Mouse (Mus musculus): ENCODE measurements around the gene Sox13. TPM values are rescaled to one million over a fixed set of nuclear protein-coding genes. Genes with fewer than 3 reads are reported as not detected.

Gene Sox13
- polyA plus RNA-seq (2014; fragmentation: Nextera tagmentation; extraction: Ambion mirVana) = 12.5 and 15.9 TPM in 2 replicates

DNA sequence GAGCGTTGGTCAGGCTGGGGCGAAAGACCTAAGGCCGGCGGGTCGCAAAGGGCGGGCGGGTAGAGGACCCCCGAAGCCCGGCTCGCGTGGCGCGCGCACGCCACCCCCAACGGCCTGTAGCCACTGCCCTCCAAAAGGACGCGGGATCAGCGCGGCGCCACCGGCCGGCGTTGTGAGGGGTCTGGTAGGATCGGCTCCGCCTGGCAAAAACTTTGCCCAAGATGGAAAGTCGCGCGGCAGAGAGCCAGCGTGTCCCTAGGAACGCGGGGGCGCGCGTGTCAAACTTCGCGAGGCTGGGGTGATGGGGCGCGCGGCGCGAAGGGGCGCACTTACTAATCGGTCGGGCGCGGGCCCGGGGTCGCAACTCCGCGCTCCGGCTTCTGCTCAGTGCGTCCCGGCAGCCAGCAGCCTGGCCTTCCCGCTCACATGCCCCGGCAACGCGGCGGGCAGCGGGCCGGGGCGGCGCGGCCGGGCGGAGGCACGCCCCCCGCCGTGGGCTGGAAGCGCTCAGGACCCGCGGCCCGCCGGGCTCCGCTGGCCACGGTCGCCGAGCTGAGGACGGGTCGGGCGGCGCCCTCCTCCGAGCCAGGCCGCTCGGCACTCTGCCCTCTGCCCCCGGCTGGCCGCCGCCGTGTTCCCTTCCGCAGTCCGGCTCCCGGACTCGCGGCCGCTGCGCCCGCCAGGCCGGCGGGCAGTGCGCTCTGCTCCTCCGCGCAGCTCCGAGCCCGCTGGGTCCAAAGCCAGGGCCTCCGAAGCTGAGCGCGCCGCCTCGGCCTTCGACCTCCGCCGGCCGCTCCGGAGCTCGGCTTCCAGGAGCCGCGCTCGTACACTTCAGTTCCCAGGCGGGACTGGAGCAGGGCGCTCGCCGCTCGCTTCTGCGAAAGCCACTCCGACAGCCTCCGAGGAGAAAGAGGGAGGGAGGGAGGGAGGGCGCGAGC is at the start of gene Sox13:
Gene Sox13 (minus strand): TSS at position 835 of the 938 bp plus-strand sequence.
- Histone ChIP-seq H3K27ac (ENCODE audit: low read depth, low read length) (peak within 1 kb of the TSS; percentile 97), H3K27me3 (ENCODE audit: control insufficient read depth, insufficient read depth, low read length) (no peaks in the 10 kb centered on the region), H3K9me3 (ENCODE audit: control insufficient read depth, low read length) (no peaks in the 10 kb centered on the region), H3K36me3 (ENCODE audit: control insufficient read depth, insufficient read depth, low read length) (no peaks in the 10 kb centered on the region), H3K9ac (ENCODE audit: low read depth, low read length) (peak within 1 kb of the TSS; percentile 95), H3K4me2 (replicated peaks; ENCODE audit: low read depth, low read length) (peak within 1 kb of the TSS; percentile 77), H3K4me1 (replicated peaks; ENCODE audit: control insufficient read depth, insufficient read depth, low read length) (peaks cover 15% of the 10 kb centered on the region), H3K4me3 (ENCODE audit: low read depth, low read length) (peak within 1 kb of the TSS; percentile 91)
- under 1% methylated on average over 87 of the region's 128 CpGs for WGBS
- peak; percentile 77 for ATAC-seq (ENCODE audit: low FRiP score)
- peak; percentile 82 for DNase-seq (ENCODE audit: low spot score)

DNA sequence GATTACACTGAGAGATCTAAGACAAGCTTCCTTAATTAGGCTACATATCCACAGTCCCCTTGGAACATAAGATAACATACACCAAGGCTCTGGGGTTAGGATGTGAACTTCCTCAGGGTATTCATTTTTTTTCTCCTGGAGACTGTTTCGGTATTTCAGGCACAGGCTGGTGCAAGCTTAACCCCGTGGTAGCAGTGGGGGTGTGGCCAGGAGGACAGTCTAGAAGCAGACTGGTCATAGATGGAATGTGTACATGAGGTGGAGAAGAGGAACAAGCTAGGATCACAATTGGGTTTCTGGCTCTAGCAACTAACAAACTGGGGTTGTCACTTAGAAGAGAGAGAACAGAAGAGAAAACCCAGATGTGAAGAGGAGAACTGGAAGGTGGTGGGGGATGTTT is 47.4 kb upstream of the Sox13 start:
- H3K27me3 ChIP-seq (ENCODE audit: control insufficient read depth, insufficient read depth, low read length) = no peaks in the 10 kb centered on the region
- DNase-seq (ENCODE audit: low spot score) (no peak), ATAC-seq (ENCODE audit: low FRiP score) (no peak)
- no peak overlapping the region for H3K27ac ChIP-seq (ENCODE audit: low read depth, low read length)
- 41% methylated on average over 2 of the region's 2 CpGs for WGBS
- no peak overlapping the region for H3K9ac ChIP-seq (ENCODE audit: low read depth, low read length)
- H3K4me2 ChIP-seq (replicated peaks; ENCODE audit: low read depth, low read length) = no peak overlapping the region
- no peak overlapping the region for H3K4me3 ChIP-seq (ENCODE audit: low read depth, low read length)
- no peaks in the 10 kb centered on the region for H3K36me3 ChIP-seq (ENCODE audit: control insufficient read depth, insufficient read depth, low read length)
- H3K9me3 ChIP-seq (ENCODE audit: control insufficient read depth, low read length) = no peaks in the 10 kb centered on the region
- no peaks in the 10 kb centered on the region for H3K4me1 ChIP-seq (replicated peaks; ENCODE audit: control insufficient read depth, insufficient read depth, low read length)

DNA sequence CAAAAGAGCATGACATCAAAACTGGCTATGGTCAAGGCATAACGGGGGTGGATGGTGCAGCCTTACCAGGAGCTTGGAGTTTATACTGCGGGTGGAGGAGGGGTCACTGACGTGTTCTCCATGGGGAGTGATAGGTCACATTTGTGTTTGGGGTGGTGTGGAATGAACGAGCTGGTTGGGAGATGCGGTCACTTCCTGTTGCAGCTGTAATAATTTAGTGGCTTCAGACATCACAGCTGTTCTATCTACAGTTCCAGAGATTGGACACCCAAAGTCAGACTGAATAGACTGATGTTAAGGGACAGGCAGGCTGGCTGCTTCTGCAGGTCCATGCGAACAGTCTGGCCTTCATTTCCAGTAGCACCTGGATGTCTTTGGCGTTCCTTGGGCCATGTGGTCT is 46.9 kb upstream of the Sox13 start:
- ATAC-seq (ENCODE audit: low FRiP score) = no peak
- H3K4me3 ChIP-seq (ENCODE audit: low read depth, low read length) = no peak overlapping the region
- 64% methylated on average over 7 of the region's 7 CpGs for WGBS

DNA sequence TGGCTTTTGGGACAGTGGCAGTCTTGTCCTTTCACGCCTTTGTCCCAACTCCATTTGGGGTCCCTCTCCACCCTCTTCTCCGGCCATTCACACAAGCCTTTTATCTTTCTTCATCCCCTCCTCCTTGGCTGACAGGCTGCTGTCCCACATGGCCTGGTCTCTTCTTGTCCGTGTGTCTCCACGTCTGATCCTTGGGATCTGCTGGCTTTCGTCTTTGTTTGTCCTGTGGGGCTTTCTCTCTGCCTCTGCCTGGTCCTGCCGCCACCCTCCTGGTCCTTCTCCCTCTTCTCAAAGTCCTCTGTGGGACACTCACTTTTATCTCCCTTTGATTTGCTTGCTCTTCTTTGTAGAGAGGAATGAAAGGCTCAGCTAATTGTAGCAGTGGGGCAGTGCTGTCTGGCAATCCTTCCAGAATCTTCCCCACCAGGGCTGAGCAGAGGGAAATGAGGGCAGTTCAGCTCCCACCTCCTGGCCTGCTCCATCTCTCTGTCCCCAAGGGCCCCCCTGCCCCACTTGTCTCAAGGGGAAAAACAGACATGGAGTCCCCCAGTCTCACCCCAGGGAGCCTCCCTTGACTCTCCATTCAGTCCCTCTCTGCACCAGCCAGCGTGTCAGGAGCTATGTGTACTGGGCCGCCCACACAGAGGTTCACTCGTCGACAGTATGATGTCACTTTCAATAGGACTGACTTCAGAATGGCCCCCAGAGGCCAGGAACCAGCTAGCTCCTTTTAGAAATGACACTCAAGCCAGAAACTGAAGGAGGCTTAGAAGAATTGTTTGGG is 46.3 kb upstream of the Sox13 start:
- peak overlapping the region; percentile 2; the same call in 1 of the 2 replicates for H3K27ac ChIP-seq (ENCODE audit: low read depth, low read length)
- peak; percentile 51; the same call in 1 of the 2 replicates for ATAC-seq (ENCODE audit: low FRiP score)
- WGBS = 19% methylated on average over 10 of the region's 10 CpGs

More for the DNA sequence above, 46.9 kb upstream of the Sox13 start:
- Histone ChIP-seq H3K9ac (ENCODE audit: low read depth, low read length) (no peak overlapping the region), H3K9me3 (ENCODE audit: control insufficient read depth, low read length) (no peaks in the 10 kb centered on the region), H3K36me3 (ENCODE audit: control insufficient read depth, insufficient read depth, low read length) (no peaks in the 10 kb centered on the region), H3K4me1 (replicated peaks; ENCODE audit: control insufficient read depth, insufficient read depth, low read length) (no peaks in the 10 kb centered on the region), H3K4me2 (replicated peaks; ENCODE audit: low read depth, low read length) (no peak overlapping the region), H3K27me3 (ENCODE audit: control insufficient read depth, insufficient read depth, low read length) (no peaks in the 10 kb centered on the region), H3K27ac (ENCODE audit: low read depth, low read length) (no peak overlapping the region)
- no peak for DNase-seq (ENCODE audit: low spot score)

DNA sequence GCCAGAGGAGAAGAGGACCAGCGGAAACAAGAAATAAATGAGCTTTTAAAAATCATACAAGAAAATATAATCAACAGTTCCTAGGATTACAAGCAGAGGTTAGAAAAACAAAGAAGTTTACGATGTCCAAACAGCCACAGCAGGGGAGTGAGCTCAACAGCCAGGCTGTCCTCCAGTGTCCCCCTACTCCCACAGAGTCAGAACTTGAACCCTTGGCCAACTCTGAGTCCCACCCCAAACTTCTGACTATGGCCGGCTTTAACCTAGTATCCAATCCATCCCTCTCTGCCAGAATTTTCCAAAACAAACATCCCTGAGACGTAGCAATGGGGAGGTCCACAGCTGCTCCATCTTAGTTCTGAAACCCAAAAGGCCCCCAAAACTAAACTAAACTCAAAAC is 45.0 kb upstream of the Sox13 start:
- Histone ChIP-seq H3K4me3 (ENCODE audit: low read depth, low read length) (no peak overlapping the region), H3K9me3 (ENCODE audit: control insufficient read depth, low read length) (no peaks in the 10 kb centered on the region), H3K4me2 (replicated peaks; ENCODE audit: low read depth, low read length) (no peak overlapping the region), H3K27ac (ENCODE audit: low read depth, low read length) (no peak overlapping the region), H3K9ac (ENCODE audit: low read depth, low read length) (no peak overlapping the region), H3K4me1 (replicated peaks; ENCODE audit: control insufficient read depth, insufficient read depth, low read length) (no peaks in the 10 kb centered on the region), H3K27me3 (ENCODE audit: control insufficient read depth, insufficient read depth, low read length) (no peaks in the 10 kb centered on the region), H3K36me3 (ENCODE audit: control insufficient read depth, insufficient read depth, low read length) (no peaks in the 10 kb centered on the region)
- 75% methylated on average over 4 of the region's 4 CpGs for WGBS
- no peak for ATAC-seq (ENCODE audit: low FRiP score)
- DNase-seq (ENCODE audit: low spot score) = no peak

More for the DNA sequence above, 46.3 kb upstream of the Sox13 start:
- Histone ChIP-seq H3K9ac (ENCODE audit: low read depth, low read length) (no peak overlapping the region), H3K4me3 (ENCODE audit: low read depth, low read length) (no peak overlapping the region), H3K27me3 (ENCODE audit: control insufficient read depth, insufficient read depth, low read length) (no peaks in the 10 kb centered on the region), H3K36me3 (ENCODE audit: control insufficient read depth, insufficient read depth, low read length) (no peaks in the 10 kb centered on the region), H3K9me3 (ENCODE audit: control insufficient read depth, low read length) (no peaks in the 10 kb centered on the region), H3K4me2 (replicated peaks; ENCODE audit: low read depth, low read length) (no peak overlapping the region), H3K4me1 (replicated peaks; ENCODE audit: control insufficient read depth, insufficient read depth, low read length) (no peaks in the 10 kb centered on the region)
- no peak for DNase-seq (ENCODE audit: low spot score)

DNA sequence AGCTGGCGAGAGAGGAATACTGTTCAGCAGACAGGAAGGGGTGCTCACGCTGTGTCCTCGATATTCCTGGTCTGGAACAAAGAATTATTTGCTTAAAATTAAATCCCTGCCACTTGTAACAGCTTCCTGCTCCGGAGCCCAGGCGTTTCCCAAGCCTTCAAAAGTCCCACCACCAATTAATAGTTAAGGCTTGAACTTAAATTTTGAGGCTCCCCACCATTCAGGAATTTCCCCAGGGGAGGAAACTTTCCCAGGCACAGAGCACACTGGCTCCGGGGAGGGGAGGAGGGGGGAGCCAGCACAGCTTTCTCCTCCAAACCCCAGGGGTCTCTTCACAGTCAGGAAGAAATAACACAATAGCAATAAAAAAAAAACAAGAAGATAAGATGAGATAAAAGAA is 44.6 kb upstream of the Sox13 start:
- no peak for DNase-seq (ENCODE audit: low spot score)
- ATAC-seq (ENCODE audit: low FRiP score) = no peak
- no peak overlapping the region for H3K4me3 ChIP-seq (ENCODE audit: low read depth, low read length)
- H3K36me3 ChIP-seq (ENCODE audit: control insufficient read depth, insufficient read depth, low read length) = no peaks in the 10 kb centered on the region
- H3K4me1 ChIP-seq (replicated peaks; ENCODE audit: control insufficient read depth, insufficient read depth, low read length) = no peaks in the 10 kb centered on the region
- no peaks in the 10 kb centered on the region for H3K27me3 ChIP-seq (ENCODE audit: control insufficient read depth, insufficient read depth, low read length)
- no peak overlapping the region for H3K9ac ChIP-seq (ENCODE audit: low read depth, low read length)
- 43% methylated on average over 6 of the region's 6 CpGs for WGBS
- H3K9me3 ChIP-seq (ENCODE audit: control insufficient read depth, low read length) = no peaks in the 10 kb centered on the region
- H3K27ac ChIP-seq (ENCODE audit: low read depth, low read length) = no peak overlapping the region
- no peak overlapping the region for H3K4me2 ChIP-seq (replicated peaks; ENCODE audit: low read depth, low read length)

DNA sequence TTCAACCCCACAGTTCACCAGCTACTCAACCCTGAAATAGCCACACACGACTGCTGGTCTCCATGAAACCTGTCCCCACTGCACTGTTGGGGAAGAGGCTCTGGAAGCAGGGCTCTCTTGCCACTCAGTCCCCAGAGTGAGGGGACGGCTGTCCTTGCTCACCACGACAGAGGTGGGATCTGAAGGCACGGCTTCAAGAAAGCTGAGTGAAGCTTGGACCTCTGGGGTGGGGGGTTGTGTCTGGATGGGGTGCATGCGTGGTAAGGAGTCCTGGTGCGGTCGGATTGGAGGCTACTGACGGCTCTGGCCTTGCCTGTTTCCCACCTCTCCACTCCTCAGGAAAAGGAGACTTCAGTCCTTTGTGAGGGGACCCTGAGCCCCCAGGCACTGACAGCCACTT is 43.7 kb upstream of the Sox13 start:
- ATAC-seq (ENCODE audit: low FRiP score) (no peak), DNase-seq (ENCODE audit: low spot score) (no peak)
- no peak overlapping the region for H3K4me2 ChIP-seq (replicated peaks; ENCODE audit: low read depth, low read length)
- H3K4me1 ChIP-seq (replicated peaks; ENCODE audit: control insufficient read depth, insufficient read depth, low read length) = no peaks in the 10 kb centered on the region
- no peaks in the 10 kb centered on the region for H3K27me3 ChIP-seq (ENCODE audit: control insufficient read depth, insufficient read depth, low read length)
- WGBS = 64% methylated on average over 6 of the region's 8 CpGs
- H3K9ac ChIP-seq (ENCODE audit: low read depth, low read length) = no peak overlapping the region
- H3K4me3 ChIP-seq (ENCODE audit: low read depth, low read length) = no peak overlapping the region
- H3K36me3 ChIP-seq (ENCODE audit: control insufficient read depth, insufficient read depth, low read length) = no peaks in the 10 kb centered on the region
- H3K9me3 ChIP-seq (ENCODE audit: control insufficient read depth, low read length) = no peaks in the 10 kb centered on the region
- no peak overlapping the region for H3K27ac ChIP-seq (ENCODE audit: low read depth, low read length)

DNA sequence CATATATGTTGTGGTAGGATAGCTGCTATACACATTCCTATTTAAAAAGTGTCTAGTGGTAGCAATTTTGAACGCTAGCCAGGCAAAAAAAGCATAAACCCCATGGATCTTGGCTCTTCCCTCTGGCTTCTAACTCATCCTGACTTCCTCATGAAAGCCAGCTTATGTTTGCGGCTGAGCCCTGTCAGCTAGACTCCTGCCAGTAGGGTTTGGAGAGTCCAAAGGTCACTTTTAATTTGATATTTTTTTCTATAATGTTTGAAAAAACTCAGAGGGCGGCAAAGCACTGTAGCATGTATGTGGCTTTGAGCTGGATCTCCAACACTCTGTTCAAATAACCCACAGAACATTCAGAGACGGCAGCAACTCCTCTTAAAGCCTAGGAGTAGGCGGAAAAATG is 39.0 kb upstream of the Sox13 start:
- H3K36me3 ChIP-seq (ENCODE audit: control insufficient read depth, insufficient read depth, low read length) = no peaks in the 10 kb centered on the region
- no peak for ATAC-seq (ENCODE audit: low FRiP score)
- no peak overlapping the region for H3K9ac ChIP-seq (ENCODE audit: low read depth, low read length)
- WGBS = 91% methylated on average over 5 of the region's 5 CpGs
- no peak overlapping the region for H3K4me2 ChIP-seq (replicated peaks; ENCODE audit: low read depth, low read length)
- no peak for DNase-seq (ENCODE audit: low spot score)
- H3K4me3 ChIP-seq (ENCODE audit: low read depth, low read length) = no peak overlapping the region
- H3K27ac ChIP-seq (ENCODE audit: low read depth, low read length) = no peak overlapping the region
- H3K4me1 ChIP-seq (replicated peaks; ENCODE audit: control insufficient read depth, insufficient read depth, low read length) = no peaks in the 10 kb centered on the region
- H3K27me3 ChIP-seq (ENCODE audit: control insufficient read depth, insufficient read depth, low read length) = no peaks in the 10 kb centered on the region
- no peaks in the 10 kb centered on the region for H3K9me3 ChIP-seq (ENCODE audit: control insufficient read depth, low read length)

Data from hindbrain, embryonic 11.5 days (tissue).